Mouse (Mus musculus) forelimb bud, embryonic 11.5 days (tissue): ENCODE measurements around the gene 1700029F12Rik.

Experiments used
- DNase-seq: peaks from one replicate; pipeline ENCODE4 v3.0.0-alpha.2; 2012; ENCODE audit warnings: low read depth, low spot score

The 1700029F12Rik gene

GRCm38 (mm10) chr13:97021906-97022305, 12.3 kb downstream of the 1700029F12Rik start:
- no peak for DNase-seq

GRCm38 (mm10) chr13:97020122-97020521, 14.0 kb downstream of the 1700029F12Rik start:
- DNase-seq, result no peak

GRCm38 (mm10) chr13:97017711-97018110, 16.5 kb downstream of the 1700029F12Rik start:
- no peak for DNase-seq

GRCm38 (mm10) chr13:97014366-97014765, 19.8 kb downstream of the 1700029F12Rik start:
- no peak for DNase-seq

- peak; percentile 39 for DNase-seq
These were observed 25.7 kb downstream of the 1700029F12Rik start for GRCm38 (mm10) chr13:97008266-97009153.

- peak; percentile 20 for DNase-seq
These were observed 26.5 kb downstream of the 1700029F12Rik start for GRCm38 (mm10) chr13:97007501-97008265.

- no peak for DNase-seq
These were observed 27.4 kb downstream of the 1700029F12Rik start for GRCm38 (mm10) chr13:97006784-97007183.

- no peak for DNase-seq
These were observed 37.1 kb downstream of the 1700029F12Rik start for GRCm38 (mm10) chr13:96997080-96997479.

GRCm38 (mm10) chr13:96995243-96995642, 38.9 kb downstream of the 1700029F12Rik start:
- DNase-seq, result no peak

GRCm38 (mm10) chr13:96993291-96993989, 40.7 kb downstream of the 1700029F12Rik start:
- DNase-seq, result no peak

- DNase-seq, result no peak
These were observed 43.4 kb downstream of the 1700029F12Rik start for GRCm38 (mm10) chr13:96990561-96991265.

- no peak for DNase-seq
These were observed 44.1 kb downstream of the 1700029F12Rik start for GRCm38 (mm10) chr13:96990045-96990444.

GRCm38 (mm10) chr13:96989129-96989528, 45.0 kb downstream of the 1700029F12Rik start:
- DNase-seq, result no peak

- DNase-seq, result no peak
These were observed 48.4 kb downstream of the 1700029F12Rik start for GRCm38 (mm10) chr13:96985599-96986275.

GRCm38 (mm10) chr13:96984688-96985087, 49.5 kb downstream of the 1700029F12Rik start:
- no peak for DNase-seq

GRCm38 (mm10) chr13:96983251-96984126, 50.7 kb downstream of the 1700029F12Rik start:
- peak; percentile 29 for DNase-seq

- no peak for DNase-seq
These were observed 53.6 kb downstream of the 1700029F12Rik start for GRCm38 (mm10) chr13:96980561-96980960.

- no peak for DNase-seq
These were observed 57.1 kb downstream of the 1700029F12Rik start for GRCm38 (mm10) chr13:96976986-96977595.

- no peak for DNase-seq
These were observed 60.8 kb downstream of the 1700029F12Rik start for GRCm38 (mm10) chr13:96973318-96973717.
